Mouse (Mus musculus) gastrocnemius, postnatal 25 days (tissue): ENCODE data around the gene Plppr5. TPM values are rescaled to one million over a fixed set of nuclear protein-coding genes. Genes with fewer than 3 reads are reported as not detected.

Experiments
- DNase-seq: peaks from one replicate; pipeline ENCODE4 v3.0.0; 2022
- long read RNA-seq, 2 experiments: library from polyadenylated mRNA; stranded (forward); transcript quantifications; one replicate each; pipeline ENCODE4 v2.0.0; 2021
- total RNA-seq, 2 experiments: library from RNA; stranded (reverse); gene quantifications; 1 replicate in 1 of 2; 2 replicates in 1 of 2; pipeline ENCODE4 v1.2.3; 2021

Gene Plppr5
- total RNA-seq: not detected
- long read RNA-seq, experiment 1: 0 reads
- long read RNA-seq, experiment 2: 0 reads

GRCm38 (mm10) chr3:117574529-117575252 is at the start of gene Plppr5:
TSS of gene Plppr5 (plus strand) at chr3:117574836.
- no peak for DNase-seq

DNA sequence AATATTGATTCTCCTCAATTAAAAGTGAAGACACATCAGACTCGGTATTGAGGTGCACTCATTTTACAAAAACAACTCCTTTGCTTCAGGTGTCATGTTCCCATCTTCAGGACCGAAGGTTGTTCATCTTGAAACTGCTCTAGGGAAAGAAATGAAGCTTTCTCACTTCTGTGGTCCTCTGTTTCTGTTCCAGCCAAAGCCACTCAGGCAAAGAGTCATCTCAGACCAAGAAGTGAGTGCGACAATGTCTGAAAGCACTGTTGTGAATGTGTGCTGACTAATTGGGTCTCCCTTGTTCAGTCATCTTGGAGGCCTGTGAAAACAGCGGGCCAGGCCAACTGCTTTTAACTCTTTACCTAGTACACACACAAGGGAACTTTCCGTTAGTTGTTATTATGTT is 24.7 kb upstream of the Plppr5 start:
- DNase-seq: no peak

- DNase-seq: no peak
Measured at GRCm38 (mm10) chr3:117550526-117550925, 24.1 kb upstream of the Plppr5 start.

DNA sequence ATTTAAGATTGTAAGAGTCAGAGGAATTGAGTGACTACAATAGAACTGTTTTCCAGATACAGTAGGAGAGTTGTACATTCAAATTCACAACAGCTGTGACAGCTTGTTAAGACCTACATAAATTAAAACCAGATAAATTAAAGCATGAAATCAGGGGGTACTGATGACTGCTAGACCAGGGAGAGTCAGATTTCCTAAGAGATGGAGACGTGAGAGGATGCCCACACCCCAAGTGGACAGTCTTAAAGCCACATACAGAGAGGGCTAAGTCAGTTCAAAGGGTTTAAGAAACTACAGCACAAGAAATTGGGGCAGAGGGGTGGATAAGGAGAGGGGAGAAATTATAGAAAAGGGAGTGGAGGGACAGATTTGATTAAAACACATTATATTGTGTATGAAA is 17.7 kb upstream of the Plppr5 start:
- no peak for DNase-seq

- no peak for DNase-seq
Measured at GRCm38 (mm10) chr3:117575253-117575927, 754 bp downstream of the Plppr5 start.

DNA sequence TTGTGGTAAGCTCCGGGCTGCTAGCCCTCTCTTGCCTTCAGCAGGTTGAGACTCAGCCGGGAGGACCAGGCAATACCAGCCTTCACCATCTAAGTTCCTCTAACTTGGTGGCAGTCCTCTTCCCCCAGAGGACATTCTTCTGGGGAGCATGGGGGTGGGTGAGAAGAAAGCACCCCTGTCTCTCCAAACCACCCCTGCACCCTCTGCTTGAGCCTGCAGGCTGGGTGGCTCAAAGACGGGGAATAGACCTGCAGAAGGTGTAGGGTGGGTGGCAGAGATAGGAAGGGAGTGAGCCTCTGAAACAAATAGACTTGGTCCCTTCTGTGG is 1.3 kb downstream of the Plppr5 start:
- no peak for DNase-seq

- DNase-seq: no peak
Measured at GRCm38 (mm10) chr3:117577349-117577748, 2.7 kb downstream of the Plppr5 start.

GRCm38 (mm10) chr3:117582628-117583027 is 8.0 kb downstream of the Plppr5 start:
- no peak for DNase-seq

- no peak for DNase-seq
Measured at GRCm38 (mm10) chr3:117602404-117602803, 27.8 kb downstream of the Plppr5 start.

- DNase-seq: no peak
Measured at GRCm38 (mm10) chr3:117603458-117603857, 28.8 kb downstream of the Plppr5 start.

- no peak for DNase-seq
Measured at GRCm38 (mm10) chr3:117606383-117606782, 31.7 kb downstream of the Plppr5 start.

DNA sequence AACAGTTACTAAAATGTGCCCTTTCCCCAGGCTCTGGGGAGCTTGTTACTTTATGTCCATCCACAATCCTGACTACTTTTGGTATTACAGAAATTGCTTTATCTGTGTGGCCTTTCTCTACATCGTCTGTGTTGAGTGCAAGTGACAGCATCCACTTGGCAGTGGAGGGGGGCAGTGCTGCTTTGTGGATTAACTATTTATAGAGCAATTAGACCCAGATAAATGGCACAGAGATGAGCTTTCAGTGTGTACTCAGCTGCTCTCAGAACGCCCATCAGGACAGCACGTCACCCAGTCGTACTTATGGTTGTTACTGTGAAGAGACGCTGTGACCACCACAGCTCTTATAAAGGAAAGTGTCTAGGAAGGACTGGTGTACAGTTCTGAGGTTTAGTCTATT is 36.8 kb downstream of the Plppr5 start:
- DNase-seq: no peak

GRCm38 (mm10) chr3:117614856-117615255 is 40.2 kb downstream of the Plppr5 start:
- no peak for DNase-seq

GRCm38 (mm10) chr3:117625257-117626001 is 50.8 kb downstream of the Plppr5 start:
- no peak for DNase-seq

DNA sequence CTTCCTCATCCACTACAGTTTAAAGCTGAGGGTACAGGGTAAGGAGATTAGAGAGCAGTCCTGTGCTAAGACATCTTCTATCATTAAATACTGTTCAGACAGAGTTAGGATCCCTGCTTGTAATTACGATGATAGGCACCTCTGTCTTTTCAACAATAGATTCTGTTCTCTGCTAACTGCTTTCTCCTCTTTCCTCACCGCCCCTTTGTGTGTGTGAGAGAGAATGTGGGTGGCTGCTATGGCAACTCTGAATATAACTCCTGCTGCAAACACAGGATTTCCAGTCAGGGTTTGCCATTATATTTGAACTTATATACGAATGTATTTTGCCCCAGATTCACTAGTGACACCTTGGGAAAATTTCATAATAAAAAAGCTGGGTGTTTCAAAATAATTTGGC is 54.2 kb downstream of the Plppr5 start:
- no peak for DNase-seq

GRCm38 (mm10) chr3:117630332-117630731 is 55.7 kb downstream of the Plppr5 start:
- DNase-seq: no peak

DNA sequence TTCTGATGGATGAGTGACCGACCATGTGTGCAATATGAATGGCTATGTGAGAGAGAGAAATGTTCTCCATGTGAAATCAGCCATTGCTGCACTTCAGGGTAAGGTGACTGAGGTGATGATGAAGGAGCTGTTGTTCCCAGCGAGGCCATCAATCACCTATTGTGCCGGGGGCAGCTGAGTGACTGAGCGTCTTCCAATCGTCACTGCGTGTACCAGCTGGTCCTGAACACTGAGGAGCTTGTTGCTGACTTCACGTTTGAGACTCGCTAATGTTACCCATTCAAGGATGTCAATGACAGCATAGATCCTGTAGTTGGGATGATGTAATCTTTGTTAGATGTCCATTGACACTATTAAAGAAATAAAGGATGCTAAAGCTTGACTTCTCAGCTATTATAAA is 74.0 kb downstream of the Plppr5 start:
- DNase-seq: no peak

DNA sequence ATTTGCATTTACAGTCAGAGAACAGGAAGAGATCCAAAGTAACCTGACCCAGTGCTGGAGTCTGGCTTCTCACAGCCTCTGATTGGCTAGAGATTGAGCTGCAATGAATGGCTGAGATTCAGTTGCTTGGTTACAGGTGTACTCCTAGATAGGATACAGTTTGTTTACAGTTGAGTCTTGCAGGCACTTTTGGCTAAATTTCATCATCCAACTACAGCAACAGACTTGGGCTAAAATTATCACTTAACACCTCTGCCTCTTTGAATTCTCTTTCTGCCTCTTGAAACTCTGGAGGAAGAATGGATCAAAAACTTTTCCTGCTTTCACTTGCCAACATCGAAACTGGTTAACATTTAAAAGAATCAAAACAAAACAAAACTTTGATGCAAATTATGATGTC is 89.7 kb downstream of the Plppr5 start:
- no peak for DNase-seq

- no peak for DNase-seq
Measured at GRCm38 (mm10) chr3:117679189-117679588, 104.6 kb downstream of the Plppr5 start.

GRCm38 (mm10) chr3:117684640-117685039 is 110.0 kb downstream of the Plppr5 start:
- no peak for DNase-seq

GRCm38 (mm10) chr3:117686036-117686435 is 111.4 kb downstream of the Plppr5 start:
- DNase-seq: no peak

DNA sequence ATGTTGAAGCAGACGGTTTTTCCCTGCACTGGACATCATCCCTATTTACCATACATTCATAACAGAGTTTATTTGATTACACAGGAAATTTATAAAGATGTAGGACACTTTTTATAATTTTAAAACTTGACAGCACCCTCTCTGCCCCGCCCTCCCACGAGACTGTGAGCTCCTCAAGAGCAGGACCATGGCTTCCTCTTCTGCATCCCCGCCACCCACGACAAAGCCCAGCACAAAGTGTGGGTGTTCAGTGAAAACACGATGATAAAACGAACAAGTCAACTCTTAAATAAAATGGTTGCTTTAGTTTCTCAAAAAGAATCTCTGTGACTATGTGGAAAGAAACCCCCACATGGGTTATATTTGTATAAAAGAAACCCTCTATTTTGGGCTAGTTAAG is 112.0 kb downstream of the Plppr5 start:
- no peak for DNase-seq

- no peak for DNase-seq
Measured at GRCm38 (mm10) chr3:117694736-117695135, 120.1 kb downstream of the Plppr5 start.
